Mouse (Mus musculus) MEL (cell line): ENCODE data around the gene Mid2. TPM values are rescaled to one million over a fixed set of nuclear protein-coding genes. Genes with fewer than 3 reads are reported as not detected.
A peak's percentile ranks its signal among the peaks of the same experiment; 100 is the strongest.

Experiments used
- DNase-seq: peaks from one replicate; pipeline ENCODE4 v3.0.0; 2011; ENCODE audit warnings: low read depth, low spot score
- H3K27ac ChIP-seq: 2 replicates; pipeline ENCODE4 v1.5.1; 2012; ENCODE audit warnings: low read depth, mild to moderate bottlenecking, control low read depth, low read length, moderate library complexity; ENCODE audit not compliant: control insufficient read depth
- H3K27me3 ChIP-seq, 2 experiments: fragments of 150-350 bp in 1 of 2; sonication (generic) in 1 of 2; 2 replicates each; pipeline ENCODE4 v1.6.1; 2012; ENCODE audit warnings: low read length in 2 of 2, mild to moderate bottlenecking in 2 of 2, improper control_type of control experiment in 1 of 2, moderate library complexity in 1 of 2; ENCODE audit not compliant: insufficient read depth in 2 of 2, control insufficient read depth in 1 of 2
- H3K36me3 ChIP-seq, 2 experiments: 2 replicates each; pipeline ENCODE4 v1.6.1; 2012 to 2014; ENCODE audit warnings: low read length in 2 of 2, improper control_type of control experiment in 1 of 2, inconsistent platforms in 1 of 2, mild to moderate bottlenecking in 1 of 2; ENCODE audit not compliant: insufficient read depth in 2 of 2, control insufficient read depth in 1 of 2
- H3K4me1 ChIP-seq, 2 experiments: fragments of 150-350 bp in 1 of 2; sonication (generic) in 1 of 2; 2 replicates each; pipeline ENCODE4 v1.6.1; 2012; ENCODE audit warnings: low read length in 2 of 2, improper control_type of control experiment in 1 of 2, mild to moderate bottlenecking in 1 of 2; ENCODE audit not compliant: insufficient read depth in 2 of 2, control insufficient read depth in 1 of 2
- H3K4me3 ChIP-seq, 2 experiments: fragments of 150-350 bp in 1 of 2; sonication (generic) in 1 of 2; 2 replicates each; pipeline ENCODE4 v1.5.1; 2012; ENCODE audit warnings: low read depth in 2 of 2, low read length in 2 of 2, mild to moderate bottlenecking in 2 of 2, moderate library complexity in 2 of 2, control low read depth in 1 of 2, improper control_type of control experiment in 1 of 2; ENCODE audit not compliant: control insufficient read depth in 1 of 2, insufficient read depth in 1 of 2
- H3K79me2 ChIP-seq: 2 replicates; pipeline ENCODE4 v1.6.1; 2012; ENCODE audit warnings: mild to moderate bottlenecking, low read length, moderate library complexity; ENCODE audit not compliant: control insufficient read depth, poor library complexity, insufficient read depth
- H3K9ac ChIP-seq: 2 replicates; pipeline ENCODE4 v1.6.1; 2012; ENCODE audit warnings: low read depth, mild to moderate bottlenecking, control low read depth, low read length, moderate library complexity; ENCODE audit not compliant: control insufficient read depth, poor library complexity, severe bottlenecking
- H3K9me3 ChIP-seq: fragments of 150-350 bp; sonication (generic); replicated peaks from 2 replicates; pipeline ENCODE4 v1.6.1; 2012; ENCODE audit warnings: mild to moderate bottlenecking, low read length, improper control_type of control experiment, moderate library complexity; ENCODE audit not compliant: insufficient read depth
- BHLHE40 ChIP-seq: IDR thresholded peaks from 2 replicates; pipeline ENCODE4 v1.6.1; 2012; ENCODE audit warnings: low read depth, mild to moderate bottlenecking, inconsistent platforms, low read length, improper control_type of control experiment, borderline replicate concordance
- CHD2 ChIP-seq: IDR thresholded peaks from 2 replicates; pipeline ENCODE4 v1.6.1; 2011; ENCODE audit warnings: low read length, improper control_type of control experiment
- CTCF ChIP-seq, 3 experiments: IDR thresholded peaks in 2 of 3; conservative IDR thresholded peaks in 1 of 3; 2 replicates each; pipeline ENCODE4 v1.5.1; 2011 to 2012; ENCODE audit warnings: low read length in 3 of 3, low read depth in 2 of 3, mild to moderate bottlenecking in 2 of 3, improper control_type of control experiment in 1 of 3, inconsistent platforms in 1 of 3, mixed read lengths in 1 of 3, moderate library complexity in 1 of 3; ENCODE audit not compliant: control insufficient read depth in 1 of 3, insufficient read depth in 1 of 3, poor library complexity in 1 of 3, severe bottlenecking in 1 of 3
- ELF1 ChIP-seq: IDR thresholded peaks from 2 replicates; pipeline ENCODE4 v1.6.1; 2014; ENCODE audit warnings: low read depth, mild to moderate bottlenecking, inconsistent platforms, low read length, improper control_type of control experiment, moderate library complexity
- MAX ChIP-seq: IDR thresholded peaks from 2 replicates; pipeline ENCODE4 v1.6.1; 2011; ENCODE audit warnings: low read length, improper control_type of control experiment
- MYB ChIP-seq: IDR thresholded peaks from 2 replicates; pipeline ENCODE4 v1.6.1; 2011; ENCODE audit warnings: mild to moderate bottlenecking, low read depth, low read length, improper control_type of control experiment
- POLR2AphosphoS2 ChIP-seq: IDR thresholded peaks from 2 replicates; pipeline ENCODE4 v1.6.1; 2011; ENCODE audit warnings: low read length, improper control_type of control experiment
- POLR2AphosphoS5 ChIP-seq: IDR thresholded peaks from 2 replicates; pipeline ENCODE4 v1.6.1; 2012; ENCODE audit warnings: low read depth, borderline replicate concordance, mild to moderate bottlenecking, inconsistent platforms, low read length, moderate library complexity, mixed read lengths
- SMC3 ChIP-seq: IDR thresholded peaks from 2 replicates; pipeline ENCODE4 v1.6.1; 2011; ENCODE audit warnings: low read depth, low read length, improper control_type of control experiment
- TCF12 ChIP-seq: IDR thresholded peaks from 2 replicates; pipeline ENCODE4 v1.6.1; 2014; ENCODE audit warnings: low read depth, mild to moderate bottlenecking, inconsistent platforms, low read length, improper control_type of control experiment, moderate library complexity
- UBTF ChIP-seq: IDR thresholded peaks from 2 replicates; pipeline ENCODE4 v1.6.1; 2012; ENCODE audit warnings: low read depth, mild to moderate bottlenecking, inconsistent platforms, low read length, improper control_type of control experiment, moderate library complexity, borderline replicate concordance; ENCODE audit not compliant: insufficient read depth
- ZKSCAN1 ChIP-seq: IDR thresholded peaks from 2 replicates; pipeline ENCODE4 v1.6.1; 2012; ENCODE audit warnings: low read depth, mild to moderate bottlenecking, inconsistent platforms, low read length, improper control_type of control experiment, moderate library complexity
- ZNF384 ChIP-seq: IDR thresholded peaks from 2 replicates; pipeline ENCODE4 v1.6.1; 2012; ENCODE audit warnings: low read depth, mild to moderate bottlenecking, inconsistent platforms, low read length, improper control_type of control experiment
- polyA plus RNA-seq, 2 experiments: library from polyadenylated mRNA; stranded (reverse) in 1 of 2; unstranded in 1 of 2; fragments of >175 nt in 1 of 2; fragments of >200 nt in 1 of 2; gene quantifications; 2 replicates each; pipeline versions ENCODE4 v1.2.1 to v1.2.4; 2012; ENCODE audit warnings: low replicate concordance in 2 of 2, low read depth in 1 of 2; ENCODE audit not compliant: insufficient read length in 2 of 2, insufficient read depth in 1 of 2, missing spikeins in 1 of 2
- total RNA-seq: library from RNA; depleted of rRNA; stranded (reverse); fragments of 300-350 nt; gene quantifications from 2 replicates; pipeline ENCODE4 v1.2.3, GENCODE M21; 2012

The Mid2 gene
- total and polyA plus RNA-seq, 3 experiments: not detected

DNA sequence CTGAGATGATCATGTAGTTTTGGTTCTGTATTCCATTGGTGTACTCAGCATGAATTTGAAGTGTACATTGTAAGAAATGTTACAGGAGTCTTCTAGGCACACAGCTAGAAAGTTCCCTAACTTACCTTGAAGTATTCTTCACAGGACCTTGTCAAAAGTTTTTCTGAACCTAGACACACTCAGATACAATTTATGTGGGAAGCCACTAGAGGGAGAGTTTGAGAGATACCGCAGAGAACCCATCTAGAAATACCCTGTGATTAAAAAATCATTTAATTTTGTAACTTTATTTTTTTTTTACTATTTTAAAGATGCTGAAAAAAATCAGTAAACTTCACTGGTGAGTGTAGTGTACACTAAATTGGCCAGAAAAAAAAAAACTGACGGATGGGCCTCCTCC is 24.8 kb upstream of the Mid2 start:
- no peak overlapping the region for H3K4me3 ChIP-seq
- H3K36me3 ChIP-seq: no peaks in the 10 kb centered on the region
- no peaks in the 10 kb centered on the region for H3K9me3 ChIP-seq
- no peak for DNase-seq
- TF ChIP-seq CHD2: no peak
- TF ChIP-seq CTCF (IDR thresholded peaks at IDR 0.05 in 2 of 3, conservative IDR thresholded peaks at IDR 0.05 in 1 of 3; ENCODE audit: control insufficient read depth in 1 of 3, insufficient read depth in 1 of 3, low read depth in 2 of 3, low read length in 3 of 3, poor library complexity in 1 of 3, severe bottlenecking in 1 of 3): peak in 1 of 3 experiments; percentile 28; a peak in 2 of 6 replicates
- no peak for TF ChIP-seq ZNF384
- no peak for TF ChIP-seq BHLHE40
- no peak for TF ChIP-seq UBTF
- TF ChIP-seq ZKSCAN1: no peak
- TF ChIP-seq TCF12: no peak
- peak; percentile 15; the same call in 1 of the 2 replicates for TF ChIP-seq SMC3
- TF ChIP-seq ELF1: no peak
- peaks cover 13 to 29% of the 10 kb centered on the region in 2 experiments for H3K27me3 ChIP-seq
- H3K79me2 ChIP-seq: no peaks in the 10 kb centered on the region
- no peak overlapping the region for H3K9ac ChIP-seq
- no peaks in the 10 kb centered on the region for H3K4me1 ChIP-seq
- no peak overlapping the region for H3K27ac ChIP-seq

DNA sequence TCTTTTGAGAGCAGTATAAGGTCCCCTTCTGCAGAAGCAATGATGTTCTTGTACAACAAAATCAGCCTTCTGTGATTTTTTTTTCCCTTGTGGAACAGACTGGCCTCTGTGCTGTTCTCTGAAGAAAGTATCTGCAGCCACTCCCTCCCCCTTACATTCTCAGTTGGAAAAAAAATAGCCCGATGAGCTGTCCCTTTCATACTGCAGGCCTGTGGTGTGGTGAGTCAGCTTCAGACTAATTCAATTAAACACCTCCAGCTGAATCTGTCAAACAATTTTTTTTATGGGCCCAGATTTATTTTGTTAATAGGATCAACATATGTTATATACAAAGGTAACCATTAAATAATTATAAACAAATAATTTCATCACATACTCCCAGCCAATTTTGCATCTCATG is 3.7 kb upstream of the Mid2 start:
- Histone ChIP-seq H3K27me3 (peaks cover 7 to 21% of the 10 kb centered on the region in 2 experiments), H3K4me1 (no peaks in the 10 kb centered on the region), H3K27ac (no peak overlapping the region), H3K4me3 (no peak overlapping the region), H3K36me3 (no peaks in the 10 kb centered on the region), H3K9me3 (no peaks in the 10 kb centered on the region), H3K79me2 (no peaks in the 10 kb centered on the region), H3K9ac (no peak overlapping the region)
- TF ChIP-seq UBTF: no peak
- no peak for DNase-seq

- no peak for DNase-seq
- no peak overlapping the region for H3K27ac ChIP-seq
- no peak overlapping the region for H3K9ac ChIP-seq
- H3K4me1 ChIP-seq: no peaks in the 10 kb centered on the region
- no peaks in the 10 kb centered on the region for H3K36me3 ChIP-seq
- no peaks in the 10 kb centered on the region for H3K9me3 ChIP-seq
- H3K4me3 ChIP-seq: no peak overlapping the region
- H3K27me3 ChIP-seq: peaks cover 10 to 22% of the 10 kb centered on the region in 2 experiments
- TF ChIP-seq MAX: no peak
- no peak for TF ChIP-seq POLR2AphosphoS2
- no peak for TF ChIP-seq MYB
- TF ChIP-seq POLR2AphosphoS5: no peak
- no peaks in the 10 kb centered on the region for H3K79me2 ChIP-seq
These were observed 883 bp upstream of the Mid2 start for GRCm38 (mm10) chrX:140663516-140663915.
